Mouse (Mus musculus): ENCODE measurements around the gene Adra2b.

DNA sequence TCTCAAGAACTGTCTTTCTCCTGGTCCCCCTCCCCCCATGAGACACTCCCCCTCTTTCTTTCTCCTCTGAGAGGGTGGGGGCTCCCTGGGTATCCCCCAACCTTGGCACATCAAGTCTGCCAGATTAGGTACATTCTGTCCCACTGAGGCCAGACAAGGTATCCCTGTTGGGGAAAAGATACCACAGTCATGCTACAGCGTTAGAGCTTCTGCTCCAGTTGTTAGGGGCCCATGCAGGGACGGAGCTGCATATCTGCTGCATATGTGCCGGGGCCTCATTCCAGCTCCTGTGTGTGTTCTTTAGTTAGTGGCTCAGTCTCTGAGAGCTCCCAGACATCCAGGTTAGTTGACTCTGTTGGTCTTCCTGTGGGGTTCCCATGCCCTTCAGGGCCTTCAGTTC, 11.1 kb downstream of the Adra2b start:
- TF ChIP-seq CTCF (IDR thresholded peaks at IDR 0.05; ENCODE audit: borderline replicate concordance, insufficient read depth, low read depth, low read length) (no peak), POLR2A (IDR thresholded peaks at IDR 0.05; ENCODE audit: borderline replicate concordance, insufficient read depth, low read length) (no peak)

Measured in cerebellum, adult 2 months (tissue).